Mouse (Mus musculus): ENCODE measurements around the gene Lpar4. TPM values are rescaled to one million over a fixed set of nuclear protein-coding genes. Genes with fewer than 3 reads are reported as not detected.

Gene Lpar4
- not detected for total RNA-seq (2023)

GRCm38 (mm10) chrX:106920175-106920827 is at the start of gene Lpar4:
Gene Lpar4, plus strand, starts transcription at chrX:106920625.

Other genes with a start within 250 kb of the Lpar4 start
- gene Rtl3, start 80.0 kb upstream of the Lpar4 start, total RNA-seq (2023): not detected
- gene P2ry10, start 167.9 kb downstream of the Lpar4 start, total RNA-seq (2023): 204 TPM
- gene P2ry10b, start 228.3 kb downstream of the Lpar4 start, total RNA-seq (2023): 18.0 TPM

Measured in CD8-positive naive resting alpha-beta T cell, adult 57 days (primary cell).